Mouse (Mus musculus) intestine, embryonic 15.5 days (tissue): ENCODE results near the gene Cisd2. TPM values are rescaled to one million over a fixed set of nuclear protein-coding genes. Genes with fewer than 3 reads are reported as not detected.

Experiments used
- ATAC-seq: fragments of 200-750 bp; cut with Nextera tagmentation; 2 replicates; pipeline ENCODE4 v1.8.0; 2017; ENCODE audit warnings: moderate TSS enrichment, moderate library complexity
- H3K27ac ChIP-seq: fragments of 300-500 bp; sonication (generic); 2 replicates; pipeline ENCODE4 v1.5.1; 2015; ENCODE audit warnings: mild to moderate bottlenecking, inconsistent platforms
- H3K27me3 ChIP-seq: fragments of 300-500 bp; sonication (generic); replicated peaks from 2 replicates; pipeline ENCODE4 v1.6.1; 2015; ENCODE audit warnings: inconsistent platforms
- H3K36me3 ChIP-seq: fragments of 300-500 bp; sonication (generic); 2 replicates; pipeline ENCODE4 v1.6.1; 2015; ENCODE audit warnings: inconsistent platforms
- H3K4me1 ChIP-seq: fragments of 300-500 bp; sonication (generic); replicated peaks from 2 replicates; pipeline ENCODE4 v1.6.1; 2015; ENCODE audit warnings: inconsistent platforms
- H3K4me2 ChIP-seq: fragments of 300-500 bp; sonication (generic); replicated peaks from 2 replicates; pipeline ENCODE4 v1.6.1; 2015; ENCODE audit warnings: mild to moderate bottlenecking, inconsistent platforms
- H3K4me3 ChIP-seq: fragments of 300-500 bp; sonication (generic); replicated peaks from 2 replicates; pipeline ENCODE4 v1.5.1; 2015; ENCODE audit warnings: inconsistent platforms
- H3K9ac ChIP-seq: fragments of 300-500 bp; sonication (generic); 2 replicates; pipeline ENCODE4 v1.6.1; 2015; ENCODE audit warnings: inconsistent platforms
- H3K9me3 ChIP-seq: fragments of 300-500 bp; sonication (generic); 2 replicates; pipeline ENCODE4 v1.6.1; 2016; ENCODE audit warnings: inconsistent platforms
- WGBS: fragments of 180-500 bp; shearing (Covaris S2); methylation state at CpG from one replicate; pipeline ENCODE4 v1.1.7; 2015; 5-methylcytosine and 5-hydroxymethylcytosine counted together
- polyA plus RNA-seq: library from polyadenylated mRNA; unstranded; fragments of >200 nt; fragmentation: Nextera tagmentation; extraction: Ambion mirVana; gene quantifications from 2 replicates; pipeline ENCODE4 v1.2.1, GENCODE M21; 2015

Cisd2 gene
- 61.9 and 62.9 TPM in 2 replicates for polyA plus RNA-seq

DNA sequence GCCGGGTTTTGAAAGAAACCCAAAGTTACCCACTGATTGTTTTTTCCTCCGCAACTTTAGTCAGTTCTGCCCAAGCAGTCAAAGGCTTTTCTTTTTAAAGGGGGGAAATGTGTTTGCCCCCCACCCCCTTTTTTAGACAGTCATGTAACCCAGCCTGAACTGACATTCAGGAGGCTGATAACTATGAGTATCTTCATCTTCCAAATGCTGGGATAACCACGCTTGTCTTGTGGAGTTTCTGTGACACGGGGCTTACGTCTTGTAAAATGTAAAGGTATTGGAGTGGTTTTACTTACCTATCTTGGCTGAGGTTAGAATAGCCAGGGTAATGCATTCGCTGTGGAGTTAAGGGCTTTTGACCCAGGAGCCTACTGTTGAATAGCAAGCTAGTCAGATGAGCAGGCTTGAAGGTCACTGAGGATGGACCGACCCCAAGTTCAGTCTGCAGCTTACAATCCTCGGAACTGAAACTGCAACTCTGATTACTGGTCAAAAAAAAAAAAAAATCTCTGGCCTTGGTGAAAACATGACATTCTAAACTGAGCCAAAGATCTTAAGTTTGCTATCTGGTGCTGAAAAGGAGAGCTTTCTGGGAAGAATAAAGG is at the start of gene Cisd2:
TSS of gene Cisd2 (minus strand) at position 318 of the 605 bp plus-strand sequence.
- under 1% methylated on average over 8 of the region's 8 CpGs for WGBS

GRCm38 (mm10) chr3:135470823-135471222 is 47.1 kb upstream of the Cisd2 start:
- Histone ChIP-seq H3K4me2 (no peak overlapping the region), H3K9ac (no peak overlapping the region), H3K27me3 (no peaks in the 10 kb centered on the region), H3K36me3 (no peaks in the 10 kb centered on the region), H3K27ac (no peak overlapping the region), H3K4me3 (no peak overlapping the region), H3K9me3 (no peaks in the 10 kb centered on the region), H3K4me1 (no peaks in the 10 kb centered on the region)
- WGBS, result 68% methylated on average over 1 of the region's 1 CpGs
- ATAC-seq, result no peak

More for the DNA sequence above, at the start of gene Cisd2:
- peak within 1 kb of the TSS; percentile 97 for H3K27ac ChIP-seq
- no peaks in the 10 kb centered on the region for H3K9me3 ChIP-seq
- peak; percentile 24 for ATAC-seq
- no peaks in the 10 kb centered on the region for H3K27me3 ChIP-seq
- peak within 1 kb of the TSS; percentile 80 for H3K4me3 ChIP-seq
- peak within 1 kb of the TSS; percentile 70 for H3K4me2 ChIP-seq
- H3K4me1 ChIP-seq, result no peaks in the 10 kb centered on the region
- H3K36me3 ChIP-seq, result no peaks in the 10 kb centered on the region
- peak within 1 kb of the TSS; percentile 86 for H3K9ac ChIP-seq

DNA sequence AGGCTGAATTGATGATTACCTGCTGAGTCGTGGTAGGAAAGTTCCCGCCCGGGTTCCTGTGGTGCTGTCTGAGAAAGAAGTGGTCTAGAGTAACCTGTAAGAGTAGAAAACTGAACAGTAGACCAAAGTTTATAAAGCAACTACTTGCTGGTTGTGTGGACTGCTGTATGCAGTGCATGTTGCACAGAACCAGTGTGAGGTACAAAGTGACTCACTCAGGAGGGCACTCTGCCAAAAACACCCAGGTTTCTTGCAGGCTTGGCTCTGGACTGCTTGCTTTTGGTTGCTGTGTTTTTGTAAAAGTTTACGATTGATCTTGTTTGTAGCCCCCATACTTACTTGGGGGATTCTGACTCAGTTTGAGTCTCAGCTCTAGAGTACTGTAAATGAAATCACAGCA is 46.2 kb upstream of the Cisd2 start:
- Histone ChIP-seq H3K4me3 (no peak overlapping the region), H3K4me1 (no peaks in the 10 kb centered on the region), H3K4me2 (no peak overlapping the region), H3K27ac (no peak overlapping the region), H3K9me3 (no peaks in the 10 kb centered on the region), H3K36me3 (no peaks in the 10 kb centered on the region), H3K27me3 (no peaks in the 10 kb centered on the region), H3K9ac (no peak overlapping the region)
- WGBS, result 41% methylated on average over 4 of the region's 4 CpGs
- peak; percentile 60; the same call in 1 of the 2 replicates for ATAC-seq

DNA sequence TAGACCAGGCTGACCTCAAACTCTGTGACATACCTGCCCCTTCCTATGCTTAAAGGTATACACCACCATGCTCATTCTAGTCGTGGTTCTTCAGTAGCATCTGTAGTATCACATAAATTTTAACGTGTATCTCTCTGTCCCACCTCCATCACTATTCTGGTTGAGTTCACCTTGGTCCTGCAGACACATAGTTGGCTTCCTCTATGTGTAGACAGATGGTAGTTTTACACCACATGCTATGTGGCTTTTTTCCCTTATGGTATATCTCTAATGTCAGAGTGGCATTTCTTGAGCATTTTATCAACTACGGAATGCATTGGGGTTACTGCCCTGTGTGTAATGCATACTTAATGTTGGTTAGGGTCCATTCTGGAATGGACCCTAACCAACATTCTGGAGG is 45.4 kb upstream of the Cisd2 start:
- WGBS, result 59% methylated on average over 3 of the region's 3 CpGs
- Histone ChIP-seq H3K36me3 (no peaks in the 10 kb centered on the region), H3K9ac (no peak overlapping the region), H3K4me1 (no peaks in the 10 kb centered on the region), H3K27ac (no peak overlapping the region), H3K9me3 (no peaks in the 10 kb centered on the region), H3K27me3 (no peaks in the 10 kb centered on the region), H3K4me3 (no peak overlapping the region), H3K4me2 (no peak overlapping the region)
- 0 out of 2 replicates have a peak, but pooled peaks have one; percentile 8 for ATAC-seq

- Histone ChIP-seq H3K4me1 (no peaks in the 10 kb centered on the region), H3K9ac (no peak overlapping the region), H3K27me3 (no peaks in the 10 kb centered on the region), H3K36me3 (no peaks in the 10 kb centered on the region), H3K27ac (no peak overlapping the region), H3K4me3 (no peak overlapping the region), H3K9me3 (no peaks in the 10 kb centered on the region), H3K4me2 (no peak overlapping the region)
- ATAC-seq, result no peak
- WGBS, result 97% methylated on average over 1 of the region's 1 CpGs
These were observed 44.7 kb upstream of the Cisd2 start for GRCm38 (mm10) chr3:135468402-135468801.

GRCm38 (mm10) chr3:135458981-135459380 is 35.3 kb upstream of the Cisd2 start:
- H3K27me3 ChIP-seq, result no peaks in the 10 kb centered on the region
- no peak for ATAC-seq
- H3K9ac ChIP-seq, result no peak overlapping the region
- no peak overlapping the region for H3K4me3 ChIP-seq
- H3K9me3 ChIP-seq, result no peaks in the 10 kb centered on the region
- H3K27ac ChIP-seq, result no peak overlapping the region
- H3K4me2 ChIP-seq, result no peak overlapping the region
- no peaks in the 10 kb centered on the region for H3K4me1 ChIP-seq
- H3K36me3 ChIP-seq, result 0 out of 2 replicates have a peak, but pooled peaks cover 4% of the 10 kb centered on the region

GRCm38 (mm10) chr3:135444930-135445329 is 21.2 kb upstream of the Cisd2 start:
- ATAC-seq, result no peak
- H3K36me3 ChIP-seq, result no peaks in the 10 kb centered on the region
- H3K9ac ChIP-seq, result no peak overlapping the region
- no peaks in the 10 kb centered on the region for H3K27me3 ChIP-seq
- H3K4me2 ChIP-seq, result no peak overlapping the region
- no peaks in the 10 kb centered on the region for H3K9me3 ChIP-seq
- H3K27ac ChIP-seq, result no peak overlapping the region
- 0 out of 2 replicates have a peak, but pooled peaks cover 4% of the 10 kb centered on the region for H3K4me1 ChIP-seq
- no peak overlapping the region for H3K4me3 ChIP-seq

DNA sequence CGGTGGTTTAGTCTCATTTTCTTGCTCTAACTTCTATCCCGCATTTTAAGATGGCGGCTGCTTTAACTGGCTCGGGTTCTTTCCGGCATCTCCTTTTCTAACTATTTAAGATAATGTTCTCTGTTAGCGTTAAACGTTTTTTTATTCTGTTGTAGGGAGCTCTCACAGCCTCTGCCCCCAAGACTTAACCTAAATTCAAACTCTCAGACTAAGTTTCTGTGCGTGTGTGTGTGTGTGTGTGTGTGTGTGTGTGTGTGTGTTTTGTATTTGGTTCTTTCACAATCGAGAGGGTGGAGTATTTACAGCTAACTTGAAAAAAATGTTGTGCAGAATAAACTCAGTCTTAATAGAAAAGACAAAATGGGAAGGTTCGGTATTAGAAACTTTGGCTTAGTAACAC is 16.9 kb upstream of the Cisd2 start:
- ATAC-seq, result no peak
- Histone ChIP-seq H3K4me1 (peaks cover 4% of the 10 kb centered on the region; the same call in 1 of the 2 replicates), H3K4me3 (peak overlapping the region; percentile 77), H3K36me3 (no peaks in the 10 kb centered on the region), H3K4me2 (peak overlapping the region; percentile 64), H3K27me3 (no peaks in the 10 kb centered on the region), H3K9me3 (no peaks in the 10 kb centered on the region), H3K27ac (no peak overlapping the region), H3K9ac (peak overlapping the region; percentile 98)
- WGBS, result 29% methylated on average over 10 of the region's 10 CpGs

DNA sequence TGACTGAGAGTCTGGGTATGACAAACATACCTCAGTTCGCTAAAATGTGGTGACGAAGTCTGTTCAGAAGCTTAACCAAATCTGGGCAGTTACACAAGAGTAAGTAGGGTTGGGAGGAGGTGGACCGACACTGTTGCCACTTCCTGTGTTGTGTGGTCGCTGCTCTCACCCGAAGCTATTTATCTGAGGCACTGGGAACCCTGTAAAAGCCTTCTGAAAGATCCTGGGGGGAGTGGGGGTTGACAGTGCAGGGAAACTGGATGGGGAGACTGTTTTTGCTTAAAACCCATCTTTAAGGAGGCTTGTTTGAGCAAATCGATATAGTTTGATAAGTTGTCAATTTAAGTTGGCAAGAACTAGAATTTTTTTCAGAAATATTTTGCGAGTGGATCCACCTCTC is 16.5 kb upstream of the Cisd2 start:
- 11% methylated on average over 7 of the region's 7 CpGs for WGBS

GRCm38 (mm10) chr3:135439651-135440050 is 15.9 kb upstream of the Cisd2 start:
- Histone ChIP-seq H3K9me3 (no peaks in the 10 kb centered on the region), H3K4me3 (peak overlapping the region; percentile 77), H3K27ac (peak overlapping the region; percentile 100), H3K4me2 (peak overlapping the region; percentile 64), H3K36me3 (no peaks in the 10 kb centered on the region), H3K9ac (peak overlapping the region; percentile 98), H3K27me3 (no peaks in the 10 kb centered on the region), H3K4me1 (peaks cover 4% of the 10 kb centered on the region; the same call in 1 of the 2 replicates)
- ATAC-seq, result no peak
- WGBS, result 2% methylated on average over 15 of the region's 15 CpGs

More for the DNA sequence above, 16.5 kb upstream of the Cisd2 start:
- no peak for ATAC-seq
- H3K4me2 ChIP-seq, result peak overlapping the region; percentile 64
- H3K36me3 ChIP-seq, result no peaks in the 10 kb centered on the region
- H3K4me1 ChIP-seq, result peaks cover 4% of the 10 kb centered on the region; the same call in 1 of the 2 replicates
- no peaks in the 10 kb centered on the region for H3K9me3 ChIP-seq
- H3K27ac ChIP-seq, result 0 out of 2 replicates have a peak overlapping the region, but pooled peaks have one; percentile 100
- H3K27me3 ChIP-seq, result no peaks in the 10 kb centered on the region
- H3K4me3 ChIP-seq, result peak overlapping the region; percentile 77
- H3K9ac ChIP-seq, result peak overlapping the region; percentile 98

GRCm38 (mm10) chr3:135438913-135439531 is 15.3 kb upstream of the Cisd2 start:
- Histone ChIP-seq H3K4me3 (peak overlapping the region; percentile 77), H3K27me3 (no peaks in the 10 kb centered on the region), H3K4me1 (peaks cover 4% of the 10 kb centered on the region; the same call in 1 of the 2 replicates), H3K36me3 (no peaks in the 10 kb centered on the region), H3K9me3 (no peaks in the 10 kb centered on the region), H3K4me2 (peak overlapping the region; percentile 64), H3K27ac (peak overlapping the region; percentile 100), H3K9ac (peak overlapping the region; percentile 98)
- WGBS, result under 1% methylated on average over 36 of the region's 76 CpGs
- ATAC-seq, result peak; percentile 75

DNA sequence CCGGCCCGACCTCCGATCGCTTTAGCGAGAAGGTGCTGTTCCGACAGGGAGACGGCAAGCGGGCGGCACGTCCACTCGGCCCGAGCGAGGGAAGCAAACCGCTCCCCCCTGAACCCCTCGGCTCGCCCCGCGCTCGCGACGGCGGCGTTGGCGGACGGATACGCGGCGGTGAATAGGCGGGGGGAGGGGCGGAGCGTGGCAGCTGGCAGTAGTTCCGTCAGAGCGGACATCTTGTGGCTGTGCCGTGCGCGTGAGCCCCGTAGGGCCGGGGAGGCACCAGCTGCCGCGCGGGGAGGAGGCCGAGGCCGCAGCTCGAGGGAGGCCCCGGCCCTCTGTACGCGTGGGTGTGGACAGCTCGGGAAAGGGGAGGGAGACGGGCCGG is 14.8 kb upstream of the Cisd2 start:
- Histone ChIP-seq H3K4me2 (peak overlapping the region; percentile 64), H3K36me3 (no peaks in the 10 kb centered on the region), H3K4me3 (peak overlapping the region; percentile 77), H3K27me3 (no peaks in the 10 kb centered on the region), H3K4me1 (peaks cover 4% of the 10 kb centered on the region; the same call in 1 of the 2 replicates), H3K9ac (peak overlapping the region; percentile 98), H3K9me3 (no peaks in the 10 kb centered on the region), H3K27ac (peak overlapping the region; percentile 100)
- ATAC-seq, result peak; percentile 77
- WGBS, result under 1% methylated on average over 30 of the region's 50 CpGs
